Comparison of ENCODE assay signal across 20 mouse cellular contexts in genomic region chr3:146611821-146612220, GRCm38 (mm10). TPM values are rescaled to one million over a fixed set of nuclear protein-coding genes. Genes with fewer than 3 reads are reported as not detected.
"Had no signal": no experiment of that assay in that cellular context is flagged by ENCODE, and none has a peak within 500 bp of the region (broad histone marks: within the 10 kb centered on the region; RNA-seq: fewer than 3 reads in every experiment).

No protein-coding gene starts in this region.

- H3K4me3 ChIP-seq: kidney, embryonic 15.5 days; limb, embryonic 10.5 days; liver, embryonic 15.5 days; midbrain, embryonic 13.5 days had no signal

- ATAC-seq: lung, postnatal 0 days; midbrain, embryonic 13.5 days had no signal

- H3K4me1 ChIP-seq: kidney, embryonic 15.5 days; limb, embryonic 10.5 days had no signal

- H3K36me3 ChIP-seq: kidney, embryonic 15.5 days; limb, embryonic 10.5 days; liver, embryonic 15.5 days; midbrain, embryonic 13.5 days had no signal

- H3K4me2 ChIP-seq: kidney, embryonic 15.5 days; liver, embryonic 11.5 days; liver, embryonic 15.5 days; midbrain, embryonic 13.5 days had no signal

- H3K27ac ChIP-seq: kidney, embryonic 15.5 days; limb, embryonic 10.5 days; liver, embryonic 15.5 days; midbrain, embryonic 13.5 days; stomach, postnatal 0 days had no signal

- H3K9me3 ChIP-seq: kidney, embryonic 15.5 days; limb, embryonic 10.5 days; liver, embryonic 15.5 days; midbrain, embryonic 13.5 days had no signal

- H3K9ac ChIP-seq: kidney, embryonic 15.5 days; liver, embryonic 15.5 days; midbrain, embryonic 13.5 days had no signal

- H3K27me3 ChIP-seq: kidney, embryonic 15.5 days; liver, embryonic 15.5 days; midbrain, embryonic 13.5 days had no signal

- DNase-seq: kidney, postnatal 36 days; lung, adult 2 months; lung, postnatal 36 days; thymus, adult 18-20 months; thymus, postnatal 25 days had no signal

RNA-seq across cellular contexts. Expression of gene Dnase2b, which starts 3.6 kb away (rescaled TPM):
- total RNA-seq: layer of hippocampus, adult 18-20 months; layer of hippocampus, postnatal 14 days; left cerebral cortex, adult 18-20 months; left cerebral cortex, postnatal 10 days; megakaryocyte progenitor cell, adult 5-6 weeks; midbrain, postnatal 0 days had no signal
- polyA plus RNA-seq: midbrain, embryonic 13.5 days; midbrain, postnatal 0 days; neural tube, embryonic 14.5 days; stomach, postnatal 0 days; urinary bladder, adult 2 months had no signal

RNA-seq across cellular contexts. Expression of gene 4930503B20Rik, which starts 39.3 kb away (rescaled TPM):
- total RNA-seq: layer of hippocampus, adult 18-20 months; layer of hippocampus, postnatal 14 days; left cerebral cortex, adult 18-20 months; left cerebral cortex, postnatal 10 days; megakaryocyte progenitor cell, adult 5-6 weeks; midbrain, postnatal 0 days had no signal
- polyA plus RNA-seq: kidney, embryonic 15.5 days; limb, embryonic 10.5 days; liver, embryonic 11.5 days; liver, embryonic 15.5 days; lung, adult 2 months; lung, postnatal 0 days; midbrain, embryonic 13.5 days; midbrain, postnatal 0 days; neural tube, embryonic 14.5 days; stomach, postnatal 0 days had no signal

RNA-seq across cellular contexts. Expression of gene Uox, which starts 41.6 kb away (rescaled TPM):
- total RNA-seq: layer of hippocampus, postnatal 14 days; megakaryocyte progenitor cell, adult 5-6 weeks; midbrain, postnatal 0 days had no signal
- polyA plus RNA-seq: limb, embryonic 10.5 days; midbrain, embryonic 13.5 days; neural tube, embryonic 14.5 days; urinary bladder, adult 2 months had no signal
